Mouse (Mus musculus) liver, embryonic 13.5 days (tissue): Measurements from ENCODE around the gene Sh2b3. TPM values are rescaled to one million over a fixed set of nuclear protein-coding genes. Genes with fewer than 3 reads are reported as not detected.

Experiments used
- ATAC-seq: fragments of 200-750 bp; cut with Nextera tagmentation; 2 replicates; pipeline ENCODE4 v1.8.0; 2017; ENCODE audit warnings: low read depth, mild to moderate bottlenecking, moderate number of reproducible peaks, moderate library complexity
- DNase-seq: peaks from one replicate; pipeline ENCODE4 v3.0.0; 2022
- H3K27ac ChIP-seq: fragments of 300-500 bp; sonication (generic); 2 replicates; pipeline ENCODE4 v1.5.1; 2015; ENCODE audit warnings: moderate library complexity, mild to moderate bottlenecking, inconsistent platforms
- H3K27me3 ChIP-seq: fragments of 300-500 bp; sonication (generic); 2 replicates; pipeline ENCODE4 v1.6.1; 2015; ENCODE audit warnings: mild to moderate bottlenecking, inconsistent platforms
- H3K36me3 ChIP-seq: fragments of 300-500 bp; sonication (generic); 2 replicates; pipeline ENCODE4 v1.6.1; 2015; ENCODE audit warnings: mild to moderate bottlenecking, inconsistent platforms
- H3K4me1 ChIP-seq: fragments of 300-500 bp; sonication (generic); replicated peaks from 2 replicates; pipeline ENCODE4 v1.6.1; 2015; ENCODE audit warnings: inconsistent platforms
- H3K4me2 ChIP-seq: fragments of 300-500 bp; sonication (generic); 2 replicates; pipeline ENCODE4 v1.6.1; 2015; ENCODE audit warnings: inconsistent platforms, mild to moderate bottlenecking, moderate library complexity
- H3K4me3 ChIP-seq: fragments of 300-500 bp; sonication (generic); replicated peaks from 2 replicates; pipeline ENCODE4 v1.5.1; 2015; ENCODE audit warnings: mild to moderate bottlenecking, inconsistent platforms
- H3K9ac ChIP-seq: fragments of 300-500 bp; sonication (generic); 2 replicates; pipeline ENCODE4 v1.6.1; 2015; ENCODE audit warnings: mild to moderate bottlenecking, inconsistent platforms
- H3K9me3 ChIP-seq: fragments of 300-500 bp; sonication (generic); replicated peaks from 2 replicates; pipeline ENCODE4 v1.6.1; 2016; ENCODE audit warnings: inconsistent platforms
- WGBS: fragments of 180-500 bp; shearing (Covaris S2); methylation state at CpG from one replicate; pipeline ENCODE4 v1.1.7; 2015; ENCODE audit not compliant: insufficient replicate concordance; 5-methylcytosine and 5-hydroxymethylcytosine counted together
- polyA plus RNA-seq: library from polyadenylated mRNA; unstranded; fragments of >200 nt; fragmentation: Nextera tagmentation; extraction: Ambion mirVana; gene quantifications from 2 replicates; pipeline ENCODE4 v1.2.1, GENCODE M21; 2015

Gene Sh2b3
- polyA plus RNA-seq, 1 experiment from 2014 or later, result 6.1 TPM

DNA sequence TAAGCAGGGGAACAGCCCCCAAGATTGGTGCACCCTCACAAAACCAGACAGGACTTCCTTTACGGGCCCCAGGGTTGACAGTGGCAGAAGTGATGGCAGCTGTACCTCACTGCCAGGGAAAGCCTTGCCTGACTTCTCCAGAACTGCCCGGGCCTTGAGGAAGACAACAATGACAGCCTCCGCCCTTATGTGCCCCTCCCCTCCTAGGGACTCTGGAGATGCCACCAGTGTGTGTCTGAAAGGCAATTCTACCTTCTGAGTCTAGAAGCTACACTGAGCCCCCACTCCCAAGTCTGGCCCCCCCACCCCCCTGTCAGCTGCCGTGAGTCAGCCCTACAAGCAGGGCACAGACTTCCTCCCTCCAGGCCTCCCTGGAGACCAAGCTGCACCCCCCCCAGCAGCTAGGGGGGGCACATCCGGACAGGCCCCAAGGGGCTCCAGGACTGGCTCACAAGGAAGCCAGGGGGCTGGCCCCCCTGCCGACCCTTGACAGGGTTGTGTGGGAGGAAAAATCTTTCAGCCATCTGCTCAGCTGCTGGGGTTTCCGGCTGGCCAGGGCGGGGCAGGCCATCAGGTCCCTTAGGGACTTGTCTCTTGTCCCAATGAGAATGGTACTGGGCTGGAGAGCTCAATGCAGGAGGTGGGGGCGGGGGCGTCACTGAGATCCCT is 3.7 kb downstream of the Sh2b3 start:
- no peaks in the 10 kb centered on the region for H3K9me3 ChIP-seq
- 0 out of 2 replicates have a peak overlapping the region, but pooled peaks have one; percentile 89 for H3K9ac ChIP-seq
- 23% methylated on average over 10 of the region's 10 CpGs for WGBS
- H3K27ac ChIP-seq, result peak overlapping the region; percentile 90
- peaks cover 10% of the 10 kb centered on the region for H3K27me3 ChIP-seq
- H3K4me1 ChIP-seq, result peaks cover 82% of the 10 kb centered on the region
- peaks cover 10% of the 10 kb centered on the region for H3K36me3 ChIP-seq
- ATAC-seq (no peak), DNase-seq (no peak)
- peak overlapping the region; percentile 88 for H3K4me3 ChIP-seq
- H3K4me2 ChIP-seq, result peak overlapping the region; percentile 98

- H3K9ac ChIP-seq, result 0 out of 2 replicates have a peak overlapping the region, but pooled peaks have one; percentile 1
- H3K9me3 ChIP-seq, result no peaks in the 10 kb centered on the region
- H3K27me3 ChIP-seq, result peaks cover 4% of the 10 kb centered on the region
- ATAC-seq (no peak), DNase-seq (no peak)
- peaks cover 81% of the 10 kb centered on the region for H3K4me1 ChIP-seq
- peak overlapping the region; percentile 55 for H3K27ac ChIP-seq
- 94% methylated on average over 2 of the region's 2 CpGs for WGBS
- H3K4me3 ChIP-seq, result no peak overlapping the region
- peaks cover 16% of the 10 kb centered on the region for H3K36me3 ChIP-seq
- peak overlapping the region; percentile 98 for H3K4me2 ChIP-seq
Observed at GRCm38 (mm10) chr5:121833159-121833558, 4.3 kb downstream of the Sh2b3 start.

DNA sequence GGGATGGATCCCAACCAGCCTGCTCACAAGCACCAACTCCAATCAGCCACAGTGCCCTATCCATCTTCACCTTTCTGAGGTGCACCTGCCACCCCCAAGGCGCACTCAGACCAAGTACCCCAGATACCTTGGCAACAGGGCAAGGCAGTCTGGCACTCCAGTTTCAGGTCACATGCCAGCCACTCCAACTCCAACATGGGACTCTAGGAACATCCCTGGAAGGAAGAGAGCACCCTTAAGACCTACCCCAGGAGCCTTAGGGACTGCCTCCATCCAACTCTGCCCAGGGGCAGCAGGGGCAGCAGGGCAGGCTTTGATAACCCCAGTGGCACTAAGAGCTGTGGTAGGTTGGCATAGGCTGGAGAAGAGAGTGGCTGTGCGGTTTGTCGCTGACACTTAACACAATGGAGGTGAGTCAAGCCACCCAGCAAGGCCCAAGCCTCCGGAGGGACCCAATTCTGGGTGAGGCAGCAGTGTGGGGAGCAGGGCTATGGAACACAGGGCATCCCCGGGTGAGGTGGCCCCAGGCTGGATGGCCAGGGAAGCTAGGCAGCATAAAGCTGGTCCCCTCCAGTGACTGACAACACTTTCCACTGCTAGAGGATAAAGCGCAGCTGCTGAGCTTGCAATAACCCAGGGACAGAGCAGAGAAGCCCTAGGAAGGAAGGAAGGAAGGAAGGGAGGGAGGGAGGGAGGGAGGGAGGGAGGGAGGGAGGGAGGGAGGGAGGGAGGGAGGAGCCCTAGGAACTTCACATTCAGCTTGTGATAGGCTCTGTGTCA is 4.9 kb downstream of the Sh2b3 start:
- H3K27ac ChIP-seq, result peak overlapping the region; percentile 43
- peaks cover 2% of the 10 kb centered on the region; the same call in 1 of the 2 replicates for H3K27me3 ChIP-seq
- H3K9ac ChIP-seq, result no peak overlapping the region
- ATAC-seq, result no peak
- no peak for DNase-seq
- WGBS, result 77% methylated on average over 6 of the region's 6 CpGs
- peaks cover 22% of the 10 kb centered on the region for H3K36me3 ChIP-seq
- peaks cover 75% of the 10 kb centered on the region for H3K4me1 ChIP-seq
- no peak overlapping the region for H3K4me3 ChIP-seq
- 0 out of 2 replicates have a peak overlapping the region, but pooled peaks have one; percentile 98 for H3K4me2 ChIP-seq
- no peaks in the 10 kb centered on the region for H3K9me3 ChIP-seq

DNA sequence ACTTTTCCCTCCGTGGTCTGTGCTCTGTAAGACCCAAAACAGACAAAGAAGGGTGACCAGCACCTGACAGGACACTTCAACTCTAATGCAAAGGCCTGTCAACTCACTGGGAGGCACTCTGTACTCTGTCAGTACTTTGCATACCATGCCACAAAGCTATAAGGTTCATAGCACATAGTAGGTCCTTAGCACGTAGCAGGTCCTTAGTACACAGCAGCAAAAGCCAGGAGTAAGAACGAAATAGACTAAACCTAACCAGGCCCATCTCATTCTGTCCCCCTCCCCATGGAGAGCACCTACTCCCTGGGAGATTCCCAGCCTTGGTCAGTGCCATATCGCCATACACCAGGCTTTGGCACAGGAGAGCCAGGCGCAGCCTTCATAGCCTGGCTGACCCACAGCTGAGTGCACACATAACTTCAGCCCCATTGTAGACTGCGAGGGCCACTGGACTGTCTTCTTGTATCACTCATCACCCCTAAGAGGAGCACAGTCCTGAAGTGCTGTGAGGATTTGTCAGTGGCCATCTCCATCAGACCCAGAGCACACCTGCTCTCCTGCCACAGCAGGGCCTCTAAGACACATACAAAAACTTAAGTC is 6.3 kb downstream of the Sh2b3 start:
- Histone ChIP-seq H3K4me2 (no peak overlapping the region), H3K9me3 (no peaks in the 10 kb centered on the region), H3K27ac (no peak overlapping the region), H3K36me3 (peaks cover 36% of the 10 kb centered on the region), H3K4me1 (peaks cover 61% of the 10 kb centered on the region), H3K4me3 (no peak overlapping the region), H3K9ac (no peak overlapping the region), H3K27me3 (no peaks in the 10 kb centered on the region)
- ATAC-seq (no peak), DNase-seq (no peak)
- 78% methylated on average over 6 of the region's 6 CpGs for WGBS

DNA sequence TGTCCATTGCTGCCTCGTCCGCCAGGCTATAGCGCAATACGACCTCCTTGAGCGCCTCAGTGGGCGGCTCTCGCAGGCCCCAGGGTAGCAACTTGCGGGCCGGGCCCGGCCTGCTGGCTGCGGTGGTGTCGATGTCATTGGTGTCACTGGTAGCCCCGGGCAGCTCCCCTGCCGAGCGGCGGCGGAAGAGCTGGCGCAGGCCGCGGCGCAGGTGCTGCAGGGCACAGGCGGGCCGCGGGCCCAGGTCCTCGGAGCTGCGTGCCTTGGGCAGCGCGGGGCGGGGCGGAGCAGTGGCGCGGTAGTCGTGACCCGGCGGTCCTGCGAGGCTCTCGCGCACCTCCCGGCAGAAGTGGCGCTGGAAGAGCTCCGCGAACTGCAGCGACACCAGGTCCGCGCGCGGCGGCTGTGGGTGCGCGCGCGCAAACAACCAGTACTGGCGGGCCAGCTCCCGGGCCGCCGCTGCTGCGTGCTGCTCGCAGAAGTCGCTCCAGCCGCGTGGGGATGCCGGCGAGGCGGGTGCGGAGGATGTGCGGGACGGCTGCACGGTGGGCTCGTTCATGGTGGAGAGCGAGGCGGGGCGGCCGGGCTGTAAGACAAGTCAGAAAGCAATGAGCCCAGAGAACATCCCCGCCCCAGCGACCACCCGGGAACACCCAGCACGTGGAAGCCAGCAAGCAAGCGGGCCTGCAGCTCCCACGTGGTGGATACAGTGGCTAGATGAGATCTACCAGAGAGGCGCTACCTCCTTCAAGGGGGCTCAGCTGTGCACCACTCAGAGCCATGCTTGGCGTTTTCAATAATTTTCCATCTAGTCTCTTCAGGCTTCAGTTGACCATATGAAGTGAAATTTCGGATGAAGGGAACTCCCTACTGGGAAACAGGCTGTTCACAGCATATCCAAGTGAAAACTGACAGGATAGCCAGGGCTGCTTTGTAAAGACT is 8.7 kb downstream of the Sh2b3 start:
- Histone ChIP-seq H3K36me3 (peaks cover 58% of the 10 kb centered on the region), H3K9me3 (no peaks in the 10 kb centered on the region), H3K4me2 (peak overlapping the region; percentile 38), H3K9ac (no peak overlapping the region), H3K27me3 (no peaks in the 10 kb centered on the region), H3K4me3 (peak overlapping the region; percentile 31; the same call in 1 of the 2 replicates), H3K4me1 (peaks cover 54% of the 10 kb centered on the region), H3K27ac (no peak overlapping the region)
- DNase-seq (no peak), ATAC-seq (no peak)
- WGBS, result 77% methylated on average over 82 of the region's 82 CpGs

DNA sequence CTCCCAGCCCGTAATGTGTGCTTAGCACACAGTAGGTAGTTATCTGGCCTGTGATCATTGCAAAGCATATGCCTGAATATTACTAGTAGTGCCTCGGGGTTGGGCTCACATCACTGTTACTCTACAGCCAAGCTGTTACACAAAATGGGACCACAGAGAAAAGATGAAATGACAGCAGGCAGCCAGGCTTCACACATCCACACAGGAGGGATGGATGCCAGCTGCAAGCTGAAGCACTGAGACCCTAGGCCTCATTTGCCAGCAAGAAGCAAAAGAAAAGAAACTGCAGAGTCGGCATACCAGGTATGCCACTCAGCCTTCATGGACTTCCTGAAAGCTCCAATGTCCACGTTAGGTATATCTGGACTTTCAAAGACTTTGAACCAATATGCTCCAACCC is 9.6 kb downstream of the Sh2b3 start:
- H3K9me3 ChIP-seq, result no peaks in the 10 kb centered on the region
- no peak overlapping the region for H3K4me2 ChIP-seq
- H3K9ac ChIP-seq, result no peak overlapping the region
- DNase-seq (no peak), ATAC-seq (no peak)
- H3K4me1 ChIP-seq, result peaks cover 54% of the 10 kb centered on the region
- H3K27ac ChIP-seq, result no peak overlapping the region
- H3K4me3 ChIP-seq, result no peak overlapping the region
- H3K36me3 ChIP-seq, result peaks cover 67% of the 10 kb centered on the region
- 82% methylated on average over 4 of the region's 4 CpGs for WGBS
- H3K27me3 ChIP-seq, result no peaks in the 10 kb centered on the region

DNA sequence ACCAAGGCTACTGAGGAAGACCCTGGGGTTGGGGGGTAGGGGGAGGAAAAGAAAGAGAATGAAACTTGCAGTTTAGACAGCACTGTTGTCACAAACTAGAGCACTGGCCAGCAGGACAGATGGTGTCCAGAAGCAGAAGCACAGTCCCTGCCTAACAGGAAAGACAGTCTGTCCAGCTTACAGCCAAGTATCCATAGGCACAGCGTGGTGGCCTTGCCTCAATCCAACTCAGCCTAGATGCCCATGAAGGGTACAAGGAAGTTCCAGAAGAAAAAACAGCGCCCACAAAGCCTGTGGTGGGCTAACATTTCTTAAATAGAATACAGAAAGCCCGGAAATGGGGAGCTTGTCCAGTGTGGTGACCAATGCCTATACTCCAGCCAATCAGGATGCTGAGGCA is 11.8 kb downstream of the Sh2b3 start:
- 80% methylated on average over 3 of the region's 3 CpGs for WGBS
- peaks cover 82% of the 10 kb centered on the region for H3K36me3 ChIP-seq
- no peak for DNase-seq

GRCm38 (mm10) chr5:121824121-121824520 is 13.3 kb downstream of the Sh2b3 start:
- no peak overlapping the region for H3K4me3 ChIP-seq
- no peak overlapping the region for H3K4me2 ChIP-seq
- no peaks in the 10 kb centered on the region for H3K9me3 ChIP-seq
- 46% methylated on average over 4 of the region's 4 CpGs for WGBS
- no peak overlapping the region for H3K9ac ChIP-seq
- peaks cover 93% of the 10 kb centered on the region for H3K36me3 ChIP-seq
- H3K4me1 ChIP-seq, result peaks cover 57% of the 10 kb centered on the region
- peak overlapping the region; percentile 34; the same call in 1 of the 2 replicates for H3K27ac ChIP-seq
- DNase-seq (no peak), ATAC-seq (0 out of 2 replicates have a peak, but pooled peaks have one; percentile 35)
- H3K27me3 ChIP-seq, result no peaks in the 10 kb centered on the region

More for the DNA sequence above, 11.8 kb downstream of the Sh2b3 start:
- Histone ChIP-seq H3K4me1 (peaks cover 51% of the 10 kb centered on the region), H3K9me3 (no peaks in the 10 kb centered on the region), H3K27me3 (no peaks in the 10 kb centered on the region), H3K9ac (no peak overlapping the region), H3K27ac (no peak overlapping the region), H3K4me2 (no peak overlapping the region), H3K4me3 (no peak overlapping the region)
- ATAC-seq, result no peak

DNA sequence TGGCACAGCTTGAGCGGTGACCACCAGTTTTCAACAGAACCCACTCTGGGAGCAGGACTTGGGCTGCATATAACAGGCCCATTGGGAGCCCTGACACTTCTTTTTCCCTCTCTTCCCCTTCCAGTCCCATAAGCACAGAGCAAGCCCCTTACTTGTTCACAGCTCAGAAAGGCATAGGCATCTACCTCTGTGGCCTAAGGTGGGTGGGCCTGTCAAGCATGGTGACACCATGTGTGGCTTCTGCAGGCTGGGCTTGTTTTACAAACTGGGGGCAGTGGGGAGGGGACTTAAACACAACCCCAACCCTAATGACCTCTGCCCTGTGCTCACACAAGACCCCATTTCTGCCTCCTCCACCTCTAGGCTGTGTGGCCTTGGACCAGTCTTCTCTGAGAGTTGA is 13.8 kb downstream of the Sh2b3 start:
- ATAC-seq, result no peak
- Histone ChIP-seq H3K4me1 (peaks cover 53% of the 10 kb centered on the region), H3K27ac (no peak overlapping the region), H3K9ac (no peak overlapping the region), H3K4me3 (no peak overlapping the region), H3K27me3 (no peaks in the 10 kb centered on the region), H3K9me3 (no peaks in the 10 kb centered on the region), H3K36me3 (peaks cover 93% of the 10 kb centered on the region), H3K4me2 (no peak overlapping the region)
- 93% methylated on average over 1 of the region's 1 CpGs for WGBS
- no peak for DNase-seq

- 76% methylated on average over 7 of the region's 7 CpGs for WGBS
- Histone ChIP-seq H3K27me3 (no peaks in the 10 kb centered on the region), H3K36me3 (peaks cover 93% of the 10 kb centered on the region), H3K9me3 (no peaks in the 10 kb centered on the region), H3K4me1 (peaks cover 49% of the 10 kb centered on the region), H3K9ac (no peak overlapping the region), H3K4me2 (no peak overlapping the region), H3K4me3 (no peak overlapping the region), H3K27ac (no peak overlapping the region)
- no peak for DNase-seq
- ATAC-seq, result no peak
Observed at GRCm38 (mm10) chr5:121822786-121823505, 14.5 kb downstream of the Sh2b3 start.
